In genomic region chr17:34858670-34859069, GRCm38 (mm10) we compare ENCODE assay signal across 20 mouse cellular contexts. TPM values are rescaled to one million over a fixed set of nuclear protein-coding genes. Genes with fewer than 3 reads are reported as not detected.
DNase-seq lines count a peak whose midpoint lies in the region; ATAC-seq and TF ChIP-seq lines count a peak whose summit lies in the region.
"Had no signal": no experiment of that assay in that cellular context is flagged by ENCODE, and none has a peak within 500 bp of the region (broad histone marks: within the 10 kb centered on the region; RNA-seq: fewer than 3 reads in every experiment).

No protein-coding gene starts in this region.

- peaks cover 4% of the 10 kb centered on the region; the same call in 1 of the 2 replicates for H3K79me2 ChIP-seq in liver, adult 2 months (ENCODE audit: control insufficient read depth, insufficient read depth, low read length)

- H3K36me3 ChIP-seq in liver, adult 2 months (ENCODE audit: control insufficient read depth, insufficient read depth, low read length): peaks cover 50% of the 10 kb centered on the region
- peaks cover 44% of the 10 kb centered on the region for H3K36me3 ChIP-seq in liver, embryonic 12.5 days
- peaks cover 2% of the 10 kb centered on the region; the same call in 1 of the 2 replicates for H3K36me3 ChIP-seq in midbrain, embryonic 11.5 days (ENCODE audit: control insufficient read depth, insufficient read depth, low read length)
- peaks cover 45% of the 10 kb centered on the region for H3K36me3 ChIP-seq in midbrain, embryonic 10.5 days

- H3K4me1 ChIP-seq in liver, adult 2 months (ENCODE audit: control insufficient read depth, insufficient read depth, low read length): peaks cover 48% of the 10 kb centered on the region
- H3K4me1 ChIP-seq in liver, embryonic 12.5 days: peaks cover 4% of the 10 kb centered on the region; the same call in 1 of the 2 replicates
- H3K4me1 ChIP-seq in midbrain, embryonic 11.5 days (ENCODE audit: control insufficient read depth, insufficient read depth, low read length): no peaks in the 10 kb centered on the region
- no peaks in the 10 kb centered on the region for H3K4me1 ChIP-seq in midbrain, embryonic 10.5 days
- H3K4me1 ChIP-seq: forebrain, embryonic 13.5 days; forebrain, embryonic 15.5 days had no signal

- no peak for TF ChIP-seq CTCF in liver, adult 2 months (IDR thresholded peaks at IDR 0.05; ENCODE audit: low read depth, low read length)

- no peak overlapping the region for H3K4me2 ChIP-seq in liver, embryonic 12.5 days
- H3K4me2 ChIP-seq in midbrain, embryonic 11.5 days: no peak overlapping the region
- H3K4me2 ChIP-seq: forebrain, embryonic 13.5 days; forebrain, embryonic 15.5 days had no signal

- TF ChIP-seq POLR2A in liver, adult 2 months (IDR thresholded peaks at IDR 0.05; ENCODE audit: extremely low read depth, insufficient read depth, low read length): no peak

- no peak for DNase-seq in liver, adult 2 months (ENCODE audit: extremely low read depth, low read depth, low spot score)
- DNase-seq in midbrain, embryonic 11.5 days (ENCODE audit: low spot score, missing footprints): peak; percentile 31
- no peak for DNase-seq in midbrain, embryonic 10.5 days (ENCODE audit: low spot score)
- no peak for DNase-seq in heart, adult 9 months (ENCODE audit: low spot score in 2 of 2)
- no peak for DNase-seq in ovary, postnatal 14 days (ENCODE audit: low spot score)
- DNase-seq: adrenal gland, adult 2 months; adrenal gland, postnatal 10 days; adrenal gland, postnatal 25 days; cerebellum, adult 11 months; cerebellum, adult 18-20 months; cerebellum, adult 8-10 months; cerebellum, adult 9-11 months; cerebellum, postnatal 14 days; cerebellum, postnatal 36 days; forebrain, postnatal 0 days had no signal

- no peaks in the 10 kb centered on the region for H3K27me3 ChIP-seq in liver, adult 2 months (ENCODE audit: control insufficient read depth, insufficient read depth, low read length)
- H3K27me3 ChIP-seq in liver, embryonic 12.5 days (replicated peaks): peaks cover 13% of the 10 kb centered on the region; the same call in 1 of the 2 replicates
- no peaks in the 10 kb centered on the region for H3K27me3 ChIP-seq in midbrain, embryonic 11.5 days (ENCODE audit: control insufficient read depth, insufficient read depth, low read length)
- H3K27me3 ChIP-seq in midbrain, embryonic 10.5 days (ENCODE audit: low read depth, poor library complexity, severe bottlenecking): no peaks in the 10 kb centered on the region
- H3K27me3 ChIP-seq: forebrain, embryonic 15.5 days had no signal

- no peak overlapping the region for H3K4me3 ChIP-seq in liver, adult 2 months (ENCODE audit: insufficient read depth, low read depth, low read length)
- no peak overlapping the region for H3K4me3 ChIP-seq in liver, embryonic 12.5 days
- H3K4me3 ChIP-seq in midbrain, embryonic 11.5 days (ENCODE audit: low read depth, low read length): no peak overlapping the region
- H3K4me3 ChIP-seq in midbrain, embryonic 10.5 days: no peak overlapping the region
- H3K4me3 ChIP-seq: forebrain, embryonic 13.5 days; forebrain, embryonic 15.5 days had no signal

- 65% methylated on average over 4 of the region's 4 CpGs for WGBS in liver, adult 2 months
- 33% methylated on average over 4 of the region's 4 CpGs for WGBS in liver, embryonic 12.5 days (ENCODE audit: insufficient replicate concordance)
- WGBS in midbrain, embryonic 11.5 days: 80% methylated on average over 4 of the region's 4 CpGs
- WGBS in midbrain, embryonic 10.5 days: 89% methylated on average over 4 of the region's 4 CpGs

- no peak overlapping the region for H3K9ac ChIP-seq in liver, adult 2 months (ENCODE audit: low read depth, low read length)
- H3K9ac ChIP-seq in liver, embryonic 12.5 days: no peak overlapping the region
- H3K9ac ChIP-seq in midbrain, embryonic 11.5 days (ENCODE audit: low read length): no peak overlapping the region
- H3K9ac ChIP-seq: forebrain, embryonic 13.5 days; forebrain, embryonic 15.5 days; forebrain, postnatal 0 days had no signal

- H3K9me3 ChIP-seq in liver, embryonic 12.5 days (replicated peaks): no peaks in the 10 kb centered on the region
- H3K9me3 ChIP-seq in midbrain, embryonic 11.5 days (ENCODE audit: control insufficient read depth, low read length): no peaks in the 10 kb centered on the region
- H3K9me3 ChIP-seq in midbrain, embryonic 10.5 days (replicated peaks): no peaks in the 10 kb centered on the region
- H3K9me3 ChIP-seq: forebrain, embryonic 13.5 days; forebrain, embryonic 15.5 days had no signal

- peak overlapping the region; percentile 32 for H3K27ac ChIP-seq in liver, adult 2 months (replicated peaks; ENCODE audit: insufficient read depth, low read depth, low read length)
- H3K27ac ChIP-seq in liver, embryonic 12.5 days: no peak overlapping the region
- H3K27ac ChIP-seq in midbrain, embryonic 11.5 days (ENCODE audit: low read depth, low read length): no peak overlapping the region
- H3K27ac ChIP-seq in midbrain, embryonic 10.5 days (replicated peaks): no peak overlapping the region
- H3K27ac ChIP-seq: forebrain, embryonic 13.5 days; forebrain, embryonic 15.5 days had no signal

- ATAC-seq in liver, embryonic 12.5 days: no peak
- no peak for ATAC-seq in midbrain, embryonic 11.5 days (ENCODE audit: low FRiP score)
- ATAC-seq in common myeloid progenitor, adult 5-6 weeks (replicated peaks; ENCODE audit: low read depth, poor library complexity, severe bottlenecking): peak; percentile 42
- peak; percentile 50 for ATAC-seq in granulocyte monocyte progenitor cell, adult 5-6 weeks (replicated peaks; ENCODE audit: poor library complexity, severe bottlenecking)
- ATAC-seq: forebrain, embryonic 13.5 days; forebrain, embryonic 15.5 days; forebrain, postnatal 0 days had no signal

RNA-seq across cellular contexts. Expression of gene Cfb, which starts 3.6 kb away (rescaled TPM):
- 1,474 and 1,577 TPM in 2 replicates for total RNA-seq in liver, adult 2 months (2014; rRNA removed)
- 709 and 764 TPM in 2 replicates for polyA plus RNA-seq in liver, adult 2 months (2012; rRNA removed)
- polyA plus RNA-seq in liver, embryonic 12.5 days (2016; fragmentation: Nextera tagmentation; extraction: Ambion mirVana): 83.5 and 85.0 TPM in 2 replicates
- polyA plus RNA-seq in midbrain, embryonic 11.5 days (2014; fragmentation: Nextera tagmentation; extraction: Ambion mirVana): 1.6 and 1.9 TPM in 2 replicates
- 1.8 and 2.8 TPM in 2 replicates for polyA plus RNA-seq in midbrain, embryonic 10.5 days (2016; fragmentation: Nextera tagmentation; extraction: Ambion mirVana)
- not detected in 2 replicates for total RNA-seq in common myeloid progenitor, adult 5-6 weeks (2017)
- not detected in 2 replicates for total RNA-seq in granulocyte monocyte progenitor cell, adult 5-6 weeks (2014; fragmentation: Nextera tagmentation)
- total RNA-seq in granulocyte monocyte progenitor cell, adult 5-6 weeks (2017): not detected in 2 replicates

RNA-seq across cellular contexts. Expression of gene Nelfe, which starts 8.5 kb away (rescaled TPM):
- total RNA-seq in liver, adult 2 months (2014; rRNA removed): 21.9 and 22.0 TPM in 2 replicates
- 14.9 and 17.1 TPM in 2 replicates for polyA plus RNA-seq in liver, adult 2 months (2012; rRNA removed)
- 69.3 and 72.0 TPM in 2 replicates for polyA plus RNA-seq in liver, embryonic 12.5 days (2016; fragmentation: Nextera tagmentation; extraction: Ambion mirVana)
- 117 and 125 TPM in 2 replicates for polyA plus RNA-seq in midbrain, embryonic 11.5 days (2014; fragmentation: Nextera tagmentation; extraction: Ambion mirVana)
- polyA plus RNA-seq in midbrain, embryonic 10.5 days (2016; fragmentation: Nextera tagmentation; extraction: Ambion mirVana): 137 and 139 TPM in 2 replicates
- total RNA-seq in common myeloid progenitor, adult 5-6 weeks (2017): 39.6 and 41.9 TPM in 2 replicates
- 53.3 and 54.5 TPM in 2 replicates for total RNA-seq in granulocyte monocyte progenitor cell, adult 5-6 weeks (2014; fragmentation: Nextera tagmentation)
- total RNA-seq in granulocyte monocyte progenitor cell, adult 5-6 weeks (2017): 37.1 and 57.3 TPM in 2 replicates

RNA-seq across cellular contexts. Expression of gene Skiv2l, which starts 8.7 kb away (rescaled TPM):
- total RNA-seq in liver, adult 2 months (2014; rRNA removed): 32.0 and 39.4 TPM in 2 replicates
- 51.1 and 61.7 TPM in 2 replicates for polyA plus RNA-seq in liver, adult 2 months (2012; rRNA removed)
- 34.0 and 39.5 TPM in 2 replicates for polyA plus RNA-seq in liver, embryonic 12.5 days (2016; fragmentation: Nextera tagmentation; extraction: Ambion mirVana)
- 30.7 and 36.2 TPM in 2 replicates for polyA plus RNA-seq in midbrain, embryonic 11.5 days (2014; fragmentation: Nextera tagmentation; extraction: Ambion mirVana)
- 57.8 and 62.4 TPM in 2 replicates for polyA plus RNA-seq in midbrain, embryonic 10.5 days (2016; fragmentation: Nextera tagmentation; extraction: Ambion mirVana)
- 28.9 and 33.8 TPM in 2 replicates for total RNA-seq in common myeloid progenitor, adult 5-6 weeks (2017)
- total RNA-seq in granulocyte monocyte progenitor cell, adult 5-6 weeks (2014; fragmentation: Nextera tagmentation): 31.1 and 48.4 TPM in 2 replicates
- 29.3 and 43.9 TPM in 2 replicates for total RNA-seq in granulocyte monocyte progenitor cell, adult 5-6 weeks (2017)

RNA-seq across cellular contexts. Expression of gene Zbtb12, which starts 20.6 kb away (rescaled TPM):
- total RNA-seq in liver, adult 2 months (2014; rRNA removed): 1.8 and 3.2 TPM in 2 replicates
- polyA plus RNA-seq in liver, adult 2 months (2012; rRNA removed): 3.3 and 4.6 TPM in 2 replicates
- 1.8 and 1.9 TPM in 2 replicates for polyA plus RNA-seq in liver, embryonic 12.5 days (2016; fragmentation: Nextera tagmentation; extraction: Ambion mirVana)
- 2.5 and 2.9 TPM in 2 replicates for polyA plus RNA-seq in midbrain, embryonic 11.5 days (2014; fragmentation: Nextera tagmentation; extraction: Ambion mirVana)
- 5.8 and 6.1 TPM in 2 replicates for polyA plus RNA-seq in midbrain, embryonic 10.5 days (2016; fragmentation: Nextera tagmentation; extraction: Ambion mirVana)
- total RNA-seq in common myeloid progenitor, adult 5-6 weeks (2017): 11.1 and 16.2 TPM in 2 replicates
- total RNA-seq in granulocyte monocyte progenitor cell, adult 5-6 weeks (2014; fragmentation: Nextera tagmentation): 12.2 and 14.2 TPM in 2 replicates
- 13.3 and 15.3 TPM in 2 replicates for total RNA-seq in granulocyte monocyte progenitor cell, adult 5-6 weeks (2017)

RNA-seq across cellular contexts. Expression of gene Dxo, which starts 21.9 kb away (rescaled TPM):
- 9.7 and 12.8 TPM in 2 replicates for total RNA-seq in liver, adult 2 months (2014; rRNA removed)
- 26.3 and 36.6 TPM in 2 replicates for polyA plus RNA-seq in liver, adult 2 months (2012; rRNA removed)
- 37.0 and 38.8 TPM in 2 replicates for polyA plus RNA-seq in liver, embryonic 12.5 days (2016; fragmentation: Nextera tagmentation; extraction: Ambion mirVana)
- polyA plus RNA-seq in midbrain, embryonic 11.5 days (2014; fragmentation: Nextera tagmentation; extraction: Ambion mirVana): 60.7 and 64.8 TPM in 2 replicates
- polyA plus RNA-seq in midbrain, embryonic 10.5 days (2016; fragmentation: Nextera tagmentation; extraction: Ambion mirVana): 81.2 and 88.1 TPM in 2 replicates
- total RNA-seq in common myeloid progenitor, adult 5-6 weeks (2017): 21.2 and 27.9 TPM in 2 replicates
- 28.3 and 50.7 TPM in 2 replicates for total RNA-seq in granulocyte monocyte progenitor cell, adult 5-6 weeks (2014; fragmentation: Nextera tagmentation)
- total RNA-seq in granulocyte monocyte progenitor cell, adult 5-6 weeks (2017): 30.2 and 32.1 TPM in 2 replicates

Comparison
In these comparisons a context has a peak if more than half of its experiments do, and no peak if none do; other contexts are left out.
1. ATAC-seq: peak in common myeloid progenitor, adult 5-6 weeks (single experiment) and granulocyte monocyte progenitor cell, adult 5-6 weeks (single experiment); none in liver, embryonic 12.5 days (single experiment) and midbrain, embryonic 11.5 days (single experiment).
2. RNA of gene Cfb, which starts 3.6 kb away (polyA plus RNA-seq): 709 to 764 TPM in liver, adult 2 months and 83.5 to 85.0 TPM in liver, embryonic 12.5 days; 1.8 to 2.8 TPM in midbrain, embryonic 10.5 days and 1.6 to 1.9 TPM in midbrain, embryonic 11.5 days; every median in the first group is over 10 times any median in the second.